Mouse (Mus musculus): ENCODE measurements around the gene Umod. TPM values are rescaled to one million over a fixed set of nuclear protein-coding genes. Genes with fewer than 3 reads are reported as not detected.

Umod gene
- polyA plus RNA-seq, 1 experiment: not detected

DNA sequence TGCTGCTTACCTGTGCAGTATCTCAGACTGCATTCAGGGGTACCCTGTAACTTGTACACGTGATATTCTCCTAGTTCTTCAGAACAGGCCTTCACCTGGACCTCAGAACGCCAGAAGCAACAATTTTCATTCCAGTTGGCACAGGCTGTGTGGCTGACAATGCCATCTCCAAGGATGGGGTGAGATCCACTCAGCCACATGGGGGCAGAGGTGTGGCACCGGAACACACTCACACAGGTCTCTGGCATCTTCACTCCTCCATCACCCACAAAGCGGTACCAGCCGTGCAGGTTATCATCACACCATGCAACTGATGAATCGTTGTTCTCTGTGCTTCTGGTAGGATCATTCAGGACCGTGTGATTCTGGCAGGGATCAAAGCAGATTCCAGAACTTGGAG is 24.9 kb downstream of the Umod start:
- Histone ChIP-seq H3K36me3 (replicated peaks; ENCODE audit: low read length) (no peaks in the 10 kb centered on the region), H3K9me3 (0 out of 2 replicates have a peak, but pooled peaks cover 3% of the 10 kb centered on the region), H3K27me3 (replicated peaks) (no peaks in the 10 kb centered on the region), H3K4me1 (no peaks in the 10 kb centered on the region), H3K4me3 (replicated peaks) (no peak overlapping the region)
- no peak for TF ChIP-seq GATA1 (IDR thresholded peaks at IDR 0.05; ENCODE audit: borderline replicate concordance, low read length)
- no peak for TF ChIP-seq FLI1 (IDR thresholded peaks at IDR 0.05; ENCODE audit: low read length)

DNA sequence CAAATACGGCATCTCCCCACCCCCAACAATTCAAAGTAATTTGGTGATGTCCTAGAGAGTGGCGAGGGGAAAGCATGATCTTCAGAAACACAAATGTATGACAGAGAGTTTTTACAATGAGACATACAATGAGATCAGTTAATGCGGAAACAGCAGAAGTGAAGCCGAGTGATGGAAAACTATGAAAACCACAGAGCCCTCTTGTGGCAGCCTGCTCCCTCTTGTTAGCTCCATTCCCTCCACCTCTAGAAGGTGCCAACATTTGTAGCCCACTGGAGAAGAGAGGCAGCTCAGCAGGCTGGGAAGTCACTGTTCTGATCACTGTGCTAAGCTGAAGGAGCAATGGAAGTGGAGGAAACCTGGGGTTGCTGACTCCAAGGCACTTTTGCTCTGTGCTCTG is 35.2 kb downstream of the Umod start:
- no peak for TF ChIP-seq FLI1 (IDR thresholded peaks at IDR 0.05; ENCODE audit: low read length)
- no peak for TF ChIP-seq GATA1 (IDR thresholded peaks at IDR 0.05; ENCODE audit: borderline replicate concordance, low read length)
- H3K4me1 ChIP-seq: 0 out of 2 replicates have a peak, but pooled peaks cover 4% of the 10 kb centered on the region
- no peaks in the 10 kb centered on the region for H3K36me3 ChIP-seq (replicated peaks; ENCODE audit: low read length)
- no peaks in the 10 kb centered on the region for H3K9me3 ChIP-seq
- H3K27me3 ChIP-seq (replicated peaks): no peaks in the 10 kb centered on the region
- no peak overlapping the region for H3K4me3 ChIP-seq (replicated peaks)

DNA sequence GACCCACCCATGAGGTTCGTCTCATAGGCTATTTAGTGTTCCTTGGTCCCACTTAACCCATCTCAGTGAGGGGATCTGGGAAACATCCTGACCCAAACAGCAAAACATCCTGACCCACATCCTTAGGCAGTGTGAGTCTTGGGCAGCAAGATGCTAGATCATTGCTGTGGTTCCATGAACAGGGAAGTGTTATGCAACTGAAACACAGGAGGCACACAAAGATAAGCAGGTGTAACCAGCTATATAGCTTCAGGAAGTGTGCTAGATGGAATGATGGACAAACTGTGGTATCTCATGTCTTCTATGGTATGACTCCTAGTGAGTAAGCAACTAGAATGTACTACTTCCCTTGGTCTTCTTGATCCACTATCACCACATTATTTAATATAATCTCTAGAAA is 37.1 kb downstream of the Umod start:
- 0 out of 2 replicates have a peak, but pooled peaks cover 4% of the 10 kb centered on the region for H3K4me1 ChIP-seq
- no peaks in the 10 kb centered on the region for H3K9me3 ChIP-seq
- H3K36me3 ChIP-seq (replicated peaks; ENCODE audit: low read length): no peaks in the 10 kb centered on the region
- no peak overlapping the region for H3K4me3 ChIP-seq (replicated peaks)
- no peaks in the 10 kb centered on the region for H3K27me3 ChIP-seq (replicated peaks)
- no peak for TF ChIP-seq FLI1 (IDR thresholded peaks at IDR 0.05; ENCODE audit: low read length)
- TF ChIP-seq GATA1 (IDR thresholded peaks at IDR 0.05; ENCODE audit: borderline replicate concordance, low read length): no peak

DNA sequence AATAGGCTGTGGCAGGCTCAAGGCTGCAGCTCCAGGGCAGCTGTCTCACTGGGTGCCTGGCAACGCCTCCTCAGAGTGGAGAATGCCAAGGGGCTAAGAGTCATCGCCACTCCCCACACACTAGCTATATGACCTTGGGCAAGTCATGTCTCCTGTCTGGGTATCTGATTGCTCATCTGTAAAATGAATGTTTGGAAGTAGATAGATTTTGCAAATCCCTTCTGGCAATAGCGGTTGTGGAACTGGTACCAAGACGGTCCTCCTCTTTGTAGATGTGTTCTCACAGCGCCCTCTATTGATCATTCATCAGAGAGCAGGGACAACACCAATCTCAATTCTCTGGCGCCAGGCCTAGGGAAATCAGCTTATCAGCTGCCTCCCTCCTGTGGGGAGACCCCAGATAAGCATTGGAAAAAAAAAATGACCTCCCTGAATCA is 51.9 kb downstream of the Umod start:
- no peaks in the 10 kb centered on the region for H3K36me3 ChIP-seq (replicated peaks; ENCODE audit: low read length)
- no peak overlapping the region for H3K4me3 ChIP-seq (replicated peaks)
- H3K9me3 ChIP-seq: peaks cover 5% of the 10 kb centered on the region; the same call in 1 of the 2 replicates
- no peaks in the 10 kb centered on the region; the same call in 1 of the 2 replicates for H3K4me1 ChIP-seq
- no peak for TF ChIP-seq FLI1 (IDR thresholded peaks at IDR 0.05; ENCODE audit: low read length)
- no peak for TF ChIP-seq GATA1 (IDR thresholded peaks at IDR 0.05; ENCODE audit: borderline replicate concordance, low read length)
- H3K27me3 ChIP-seq (replicated peaks): no peaks in the 10 kb centered on the region

DNA sequence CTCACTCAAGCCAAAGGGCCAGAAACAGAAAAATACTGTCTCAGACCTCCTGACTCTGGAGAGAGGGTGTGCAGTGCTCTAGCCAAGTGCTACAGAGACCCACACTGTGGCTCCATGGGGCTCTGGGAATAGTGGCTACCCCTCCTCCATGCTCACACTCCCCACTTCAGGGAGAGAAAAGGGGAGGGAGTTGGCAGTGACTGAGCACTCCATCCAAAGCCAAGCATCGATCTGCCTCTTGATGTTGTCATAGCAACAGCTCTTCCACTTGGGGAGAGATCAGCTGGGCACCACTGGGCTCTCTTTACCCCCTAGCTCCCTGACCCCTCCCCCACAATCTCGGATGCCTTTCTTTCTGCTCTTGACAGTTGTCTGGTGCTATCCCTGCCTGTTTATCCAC is 58.4 kb downstream of the Umod start:
- no peaks in the 10 kb centered on the region for H3K27me3 ChIP-seq (replicated peaks)
- H3K36me3 ChIP-seq (replicated peaks; ENCODE audit: low read length): no peaks in the 10 kb centered on the region
- TF ChIP-seq GATA1 (IDR thresholded peaks at IDR 0.05; ENCODE audit: borderline replicate concordance, low read length): no peak
- H3K9me3 ChIP-seq: no peaks in the 10 kb centered on the region
- no peak overlapping the region for H3K4me3 ChIP-seq (replicated peaks)
- no peaks in the 10 kb centered on the region for H3K4me1 ChIP-seq

DNA sequence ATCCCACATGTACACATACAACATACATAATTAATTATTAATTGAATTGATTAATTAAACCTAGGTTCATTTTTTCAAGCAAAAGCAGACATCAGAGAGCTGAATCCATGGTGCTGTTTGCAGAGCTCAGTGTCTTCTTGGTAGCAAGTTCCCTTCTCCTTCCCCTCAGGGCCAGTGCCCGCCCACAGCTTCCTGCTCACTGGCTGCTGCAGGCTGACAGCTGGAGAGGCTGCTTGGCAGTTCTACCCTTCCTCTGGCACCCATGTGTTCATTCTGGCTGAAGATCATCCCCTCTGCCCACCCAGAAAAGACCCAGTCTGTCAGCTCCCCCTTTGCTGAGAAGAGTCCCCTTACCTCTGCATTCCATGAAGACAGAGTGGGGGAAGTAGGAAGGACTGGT is 60.6 kb downstream of the Umod start:
- no peaks in the 10 kb centered on the region for H3K36me3 ChIP-seq (replicated peaks; ENCODE audit: low read length)
- H3K27me3 ChIP-seq (replicated peaks): no peaks in the 10 kb centered on the region
- no peaks in the 10 kb centered on the region for H3K9me3 ChIP-seq
- no peak for TF ChIP-seq FLI1 (IDR thresholded peaks at IDR 0.05; ENCODE audit: low read length)
- TF ChIP-seq GATA1 (IDR thresholded peaks at IDR 0.05; ENCODE audit: borderline replicate concordance, low read length): no peak
- H3K4me1 ChIP-seq: no peaks in the 10 kb centered on the region
- no peak overlapping the region for H3K4me3 ChIP-seq (replicated peaks)

Other genes starting within 250 kb of the Umod start
- gene Gp2, start 20.0 kb downstream of the Umod start, polyA plus RNA-seq (2012; ENCODE audit: insufficient read depth, low replicate concordance): not detected in 2 replicates
- not detected in 2 replicates for gene Acsm5, start 40.2 kb upstream of the Umod start, polyA plus RNA-seq (2012; ENCODE audit: insufficient read depth, low replicate concordance)
- not detected in 2 replicates for gene Pdilt, start 44.2 kb upstream of the Umod start, polyA plus RNA-seq (2012; ENCODE audit: insufficient read depth, low replicate concordance)
- not detected in 2 replicates for gene Acsm2, start 75.1 kb upstream of the Umod start, polyA plus RNA-seq (2012; ENCODE audit: insufficient read depth, low replicate concordance)
- gene Acsm1, start 127.7 kb upstream of the Umod start, polyA plus RNA-seq (2012; ENCODE audit: insufficient read depth, low replicate concordance): not detected in 2 replicates
- not detected in 2 replicates for gene Acsm4, start 210.7 kb upstream of the Umod start, polyA plus RNA-seq (2012; ENCODE audit: insufficient read depth, low replicate concordance)
- 12.1 and 14.0 TPM in 2 replicates for gene Thumpd1, start 241.5 kb upstream of the Umod start, polyA plus RNA-seq (2012; ENCODE audit: insufficient read depth, low replicate concordance)